Mouse (Mus musculus): ENCODE data around the gene Fam228a.
"Not testable (repeated sequence)": the region's sequence is repeated elsewhere in the genome, so short reads cannot be mapped to it uniquely, and the experiment has no call there.

Gene Fam228a

DNA sequence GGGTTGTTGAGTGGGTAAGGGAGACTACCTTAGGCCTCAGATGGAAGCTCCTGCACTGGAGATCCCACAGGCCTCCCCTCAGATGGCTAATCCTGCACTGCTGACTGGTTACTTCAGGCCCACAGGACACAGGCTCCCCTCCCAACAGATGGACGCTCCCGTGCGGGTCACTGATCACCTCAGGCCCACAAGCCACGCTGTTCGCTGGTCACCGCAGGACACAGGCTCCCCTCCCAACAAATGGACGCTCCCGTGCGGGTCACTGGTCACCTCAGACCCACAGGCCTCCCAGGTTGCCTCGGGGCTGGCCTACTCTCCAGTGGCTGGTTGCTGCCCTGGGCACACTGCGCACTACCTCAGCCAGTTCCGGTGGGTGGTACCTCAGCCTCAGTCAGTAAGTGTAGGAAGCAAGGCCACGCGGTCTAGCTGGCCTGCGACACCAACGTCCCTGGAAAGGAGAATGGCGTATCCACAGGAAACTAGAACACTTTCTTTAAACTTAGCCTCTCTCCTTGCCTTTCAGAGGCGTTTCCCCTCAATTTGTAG lies at the start of gene Fam228a:
TSS of gene Fam228a (minus strand) at position 400 of the 546 bp plus-strand sequence.
- DNase-seq (ENCODE audit: low spot score in 2 of 2), result no peak

GRCm38 (mm10) chr12:4784466-4784865 lies 46.2 kb upstream of the Fam228a start:
- DNase-seq (ENCODE audit: low spot score in 2 of 2), result no peak

DNA sequence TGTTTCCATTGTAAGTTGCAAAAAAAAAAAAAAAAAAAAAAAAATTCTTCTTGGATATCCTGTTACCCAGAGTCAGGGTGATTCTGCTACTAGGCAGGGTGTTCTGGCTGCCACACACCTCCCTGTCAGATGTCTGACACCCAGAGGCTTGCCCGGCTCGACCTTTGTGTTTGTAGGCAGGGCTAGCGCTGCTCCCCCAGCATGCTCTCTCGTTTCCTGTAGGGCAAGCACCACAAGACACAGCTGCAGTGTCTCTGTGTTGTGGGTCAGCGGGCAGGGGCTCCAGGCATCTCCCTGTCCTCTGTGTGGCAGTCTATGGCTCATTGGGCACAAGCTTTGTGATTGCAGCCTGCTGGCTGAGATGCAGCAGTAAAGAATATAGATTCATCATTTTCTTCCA lies 45.4 kb upstream of the Fam228a start:
- DNase-seq (ENCODE audit: low spot score in 2 of 2), result no peak

DNA sequence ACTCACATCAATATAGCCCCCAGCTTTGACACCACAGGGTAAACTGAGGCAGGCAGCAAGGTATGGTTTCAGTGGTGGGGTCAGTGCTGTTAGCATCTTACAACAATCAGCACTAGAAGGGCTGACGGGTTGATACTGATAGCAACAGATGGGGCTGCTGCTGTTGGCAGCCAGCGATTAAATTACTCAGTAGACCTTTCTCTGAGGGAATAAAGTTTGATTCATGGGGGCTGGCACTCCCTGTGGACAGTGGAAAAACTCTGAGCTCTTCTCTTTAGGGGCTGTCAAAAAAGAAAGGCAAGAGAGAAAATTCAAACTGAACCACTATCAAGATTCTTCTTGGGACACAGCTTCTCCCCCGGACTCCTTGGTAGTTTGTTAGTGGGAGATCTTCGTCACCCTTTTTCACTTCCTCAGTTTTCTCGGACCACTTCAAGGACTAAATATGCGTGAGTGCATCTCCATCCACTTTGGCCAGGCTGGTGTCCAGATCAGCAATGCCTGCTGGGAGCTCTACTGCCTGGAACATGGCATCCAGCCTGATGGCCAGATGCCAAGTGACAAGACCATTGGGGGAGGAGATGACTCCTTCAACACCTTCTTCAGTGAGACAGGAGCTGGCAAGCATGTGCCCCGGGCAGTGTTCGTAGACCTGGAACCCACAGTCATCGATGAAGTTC lies 43.6 kb upstream of the Fam228a start:
- peak in 1 of 2 experiments; percentile 7 for DNase-seq (ENCODE audit: low spot score in 2 of 2)

- no peak for DNase-seq (ENCODE audit: low spot score in 2 of 2)
Measured at GRCm38 (mm10) chr12:4781270-4781669, 43.0 kb upstream of the Fam228a start.

DNA sequence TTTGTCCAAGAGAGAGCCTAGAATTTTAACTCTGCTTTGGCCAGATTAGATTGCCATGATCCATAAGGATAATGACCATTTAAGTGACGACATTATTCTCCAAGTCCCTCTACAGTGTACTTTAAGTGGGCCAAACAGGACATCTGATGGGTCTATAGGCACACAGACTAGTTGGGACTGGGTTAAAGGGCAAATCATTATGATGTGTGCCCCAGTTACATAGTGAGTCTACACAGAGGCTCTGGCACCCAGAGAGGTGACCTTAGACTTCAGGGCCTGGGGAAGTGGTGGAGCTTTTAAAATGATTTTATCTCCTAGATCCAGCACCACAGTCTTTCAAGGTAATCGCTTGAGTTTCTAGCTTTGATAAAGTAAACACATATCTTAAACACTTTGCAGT lies 42.0 kb upstream of the Fam228a start:
- no peak for DNase-seq (ENCODE audit: low spot score in 2 of 2)

GRCm38 (mm10) chr12:4777734-4778133 lies 39.5 kb upstream of the Fam228a start:
- DNase-seq (ENCODE audit: low spot score in 2 of 2), result no peak

DNA sequence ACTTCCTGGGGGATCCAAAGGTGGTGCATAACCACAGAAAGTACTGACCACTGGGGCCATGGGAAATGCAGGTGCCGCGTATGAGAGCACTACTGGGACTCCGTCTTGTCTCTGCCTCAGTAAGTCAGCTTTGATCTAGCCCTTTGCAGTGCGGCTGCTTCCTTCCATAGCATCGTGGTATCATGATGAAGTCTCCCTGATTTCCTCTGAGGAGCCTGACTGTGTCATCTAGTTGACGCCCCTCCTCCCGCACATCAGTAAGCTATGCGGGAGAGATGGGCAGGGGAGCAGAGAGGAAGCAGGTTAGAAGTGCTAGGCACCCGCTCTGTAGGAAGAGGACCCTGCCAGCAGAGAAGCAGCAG lies 37.3 kb upstream of the Fam228a start:
- no peak for DNase-seq (ENCODE audit: low spot score in 2 of 2)

- no peak for DNase-seq (ENCODE audit: low spot score in 2 of 2)
Measured at GRCm38 (mm10) chr12:4774895-4775587, 36.8 kb upstream of the Fam228a start.

- DNase-seq (ENCODE audit: low spot score in 2 of 2), result no peak
Measured at GRCm38 (mm10) chr12:4769333-4769723, 31.1 kb upstream of the Fam228a start.

DNA sequence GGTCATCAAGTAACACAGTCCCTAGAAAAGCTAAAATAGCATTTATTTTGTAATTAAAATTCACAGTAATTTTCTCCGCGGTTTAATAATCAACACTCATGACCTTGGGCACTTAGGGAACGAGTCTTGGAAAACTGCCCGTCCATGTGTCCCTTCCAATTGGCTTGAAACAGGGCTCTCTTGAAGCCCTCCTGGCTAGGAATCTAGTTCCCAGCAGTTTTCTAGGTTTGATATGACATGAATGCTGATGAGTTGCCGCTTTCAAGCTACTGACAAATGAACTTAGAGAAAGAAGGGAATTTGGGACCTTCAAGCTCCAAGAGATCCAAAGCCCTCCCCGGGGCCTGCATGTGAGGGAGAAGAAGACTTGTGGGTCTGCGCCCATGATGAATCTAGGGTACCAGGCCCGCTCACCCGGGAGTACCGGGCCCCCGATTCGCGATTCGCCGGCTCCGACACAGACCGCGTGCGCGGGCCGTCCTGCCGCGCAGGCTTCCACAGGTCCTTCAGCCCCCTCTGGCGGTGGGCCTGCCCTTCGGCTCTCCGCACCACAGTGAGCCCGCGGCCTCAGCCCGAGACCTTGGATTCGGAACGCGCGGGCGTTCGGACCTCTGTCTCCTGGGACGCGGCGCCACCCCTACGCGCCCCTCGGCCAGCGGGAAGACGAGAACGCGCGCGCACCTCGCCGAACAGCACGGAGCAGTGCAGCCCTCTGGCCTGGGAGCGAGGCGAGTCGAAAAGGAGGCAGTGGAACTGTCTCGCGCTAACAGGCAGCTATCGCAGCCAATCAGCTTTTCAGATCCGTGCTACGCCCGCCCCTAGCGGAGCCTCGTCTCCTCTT lies 30.5 kb upstream of the Fam228a start, which contains the start of the genes Pfn4 and Fam228b:
TSS of gene Pfn4 (plus strand) at position 531 of the 841 bp plus-strand sequence.
TSS of gene Fam228b (minus strand) at position 776 of the 841 bp plus-strand sequence.
- DNase-seq (ENCODE audit: low spot score in 2 of 2), result peak; percentile 94 to 96

- no peak for DNase-seq (ENCODE audit: low spot score in 2 of 2)
Measured at GRCm38 (mm10) chr12:4757060-4757459, 18.8 kb upstream of the Fam228a start.

- DNase-seq (ENCODE audit: low spot score in 2 of 2), result not testable (repeated sequence)
Measured at GRCm38 (mm10) chr12:4754451-4754850, 16.2 kb upstream of the Fam228a start.

GRCm38 (mm10) chr12:4744486-4744885 lies 6.3 kb upstream of the Fam228a start:
- peak; percentile 7 to 8 for DNase-seq (ENCODE audit: low spot score in 2 of 2)

GRCm38 (mm10) chr12:4742183-4742582 lies 4.0 kb upstream of the Fam228a start:
- no peak for DNase-seq (ENCODE audit: low spot score in 2 of 2)

- no peak for DNase-seq (ENCODE audit: low spot score in 2 of 2)
Measured at GRCm38 (mm10) chr12:4740823-4741222, 2.6 kb upstream of the Fam228a start.

- no peak for DNase-seq (ENCODE audit: low spot score in 2 of 2)
Measured at GRCm38 (mm10) chr12:4732332-4732731, 5.9 kb downstream of the Fam228a start.

DNA sequence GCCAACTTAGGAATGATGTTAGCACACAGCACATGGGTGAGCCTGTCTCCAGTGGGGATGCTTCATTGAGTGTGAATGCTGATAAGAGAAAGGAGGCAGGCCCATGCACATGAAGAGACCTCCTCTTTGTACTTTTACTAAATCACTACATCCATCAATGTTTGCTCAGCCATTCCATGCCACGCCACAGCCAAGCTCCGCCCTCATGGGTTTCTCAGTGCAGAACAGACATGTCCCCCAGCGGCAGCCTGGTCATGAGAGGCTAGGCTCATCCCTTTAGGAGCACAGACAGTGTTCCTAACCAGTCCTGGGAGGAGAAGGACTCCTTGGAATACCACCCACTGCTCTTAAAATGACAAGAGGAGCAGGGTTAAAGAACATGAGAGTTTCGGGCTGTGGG lies 6.6 kb downstream of the Fam228a start:
- DNase-seq (ENCODE audit: low spot score in 2 of 2), result no peak

- no peak for DNase-seq (ENCODE audit: low spot score in 2 of 2)
Measured at GRCm38 (mm10) chr12:4729165-4729564, 9.1 kb downstream of the Fam228a start.

- no peak for DNase-seq (ENCODE audit: low spot score in 2 of 2)
Measured at GRCm38 (mm10) chr12:4719762-4720754, 18.2 kb downstream of the Fam228a start.
